Mouse (Mus musculus): ENCODE data around the gene Fzd10.

Gene Fzd10

DNA sequence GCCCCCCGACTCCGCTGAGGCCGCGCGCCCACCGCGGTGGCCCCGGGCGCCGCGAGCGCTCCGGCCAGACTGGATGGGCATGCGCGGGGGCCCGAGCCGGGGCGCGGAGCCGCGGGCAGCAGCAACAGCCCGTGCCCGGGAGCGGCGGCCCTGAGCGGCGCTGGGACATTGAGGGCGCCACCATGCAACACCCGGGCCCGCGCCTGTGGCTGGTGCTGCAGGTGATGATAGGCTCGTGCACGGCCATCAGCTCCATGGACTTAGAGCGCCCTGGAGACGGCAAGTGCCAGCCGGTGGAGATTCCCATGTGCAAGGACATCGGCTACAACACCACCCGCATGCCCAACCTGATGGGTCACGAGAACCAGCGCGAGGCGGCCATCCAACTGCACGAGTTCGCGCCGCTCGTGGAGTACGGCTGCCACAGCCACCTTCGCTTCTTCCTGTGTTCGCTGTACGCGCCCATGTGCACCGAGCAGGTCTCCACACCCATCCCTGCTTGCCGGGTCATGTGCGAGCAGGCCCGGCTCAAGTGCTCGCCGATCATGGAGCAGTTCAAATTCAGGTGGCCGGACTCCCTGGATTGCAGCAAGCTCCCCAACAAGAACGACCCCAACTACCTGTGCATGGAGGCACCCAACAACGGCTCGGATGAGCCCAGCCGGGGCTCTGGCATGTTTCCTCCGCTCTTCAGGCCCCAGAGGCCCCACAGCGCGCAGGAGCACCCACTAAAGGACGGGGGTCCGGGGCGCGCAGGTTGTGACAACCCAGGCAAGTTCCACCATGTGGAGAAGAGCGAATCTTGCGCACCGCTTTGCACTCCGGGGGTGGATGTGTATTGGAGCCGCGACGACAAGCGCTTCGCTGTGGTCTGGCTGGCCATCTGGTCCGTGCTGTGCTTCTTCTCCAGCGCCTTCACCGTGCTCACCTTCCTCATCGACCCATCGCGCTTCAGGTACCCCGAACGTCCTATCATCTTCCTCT, 684 bp downstream of the Fzd10 start:
- peak; percentile 31 for DNase-seq

DNA sequence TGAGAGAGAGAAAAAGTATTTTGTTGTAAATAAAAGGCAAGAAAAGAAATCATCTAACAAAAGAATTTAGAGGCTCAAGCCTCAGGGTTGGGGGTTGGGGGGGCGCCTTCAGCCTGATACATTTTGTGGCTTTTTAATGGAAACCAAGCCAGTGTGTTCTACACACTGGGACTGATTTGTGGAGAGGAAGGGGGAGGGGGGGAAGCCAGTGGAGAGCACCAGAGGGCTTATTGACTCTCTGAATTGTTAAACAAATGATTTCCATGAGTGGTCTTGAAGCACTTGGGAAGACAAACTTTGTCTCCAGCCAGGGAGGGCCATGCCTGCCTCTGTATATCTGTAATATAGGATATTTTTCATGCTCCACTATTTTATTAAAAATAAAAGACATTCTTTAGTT, 3.0 kb downstream of the Fzd10 start:
- no peak for DNase-seq

DNA sequence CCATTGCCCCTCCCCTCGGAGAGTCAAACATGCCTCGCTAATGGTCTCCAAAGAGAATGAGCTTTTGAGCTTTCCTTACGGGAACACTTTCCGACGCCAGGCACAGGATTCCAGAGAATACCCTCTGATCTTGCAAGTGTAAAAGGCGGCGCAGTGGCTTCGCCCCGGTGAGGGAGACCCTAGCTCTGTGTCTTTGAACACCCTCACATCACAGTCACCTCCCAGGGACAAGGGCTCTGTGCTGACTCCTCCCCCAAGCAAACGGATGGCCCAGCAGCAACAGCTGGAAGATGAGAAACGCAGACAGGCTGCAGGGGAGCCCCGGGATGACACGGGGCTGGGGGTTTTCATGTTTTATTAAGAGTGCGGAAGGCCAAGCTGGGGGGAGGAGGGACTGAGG, 6.0 kb downstream of the Fzd10 start:
- DNase-seq: no peak

DNA sequence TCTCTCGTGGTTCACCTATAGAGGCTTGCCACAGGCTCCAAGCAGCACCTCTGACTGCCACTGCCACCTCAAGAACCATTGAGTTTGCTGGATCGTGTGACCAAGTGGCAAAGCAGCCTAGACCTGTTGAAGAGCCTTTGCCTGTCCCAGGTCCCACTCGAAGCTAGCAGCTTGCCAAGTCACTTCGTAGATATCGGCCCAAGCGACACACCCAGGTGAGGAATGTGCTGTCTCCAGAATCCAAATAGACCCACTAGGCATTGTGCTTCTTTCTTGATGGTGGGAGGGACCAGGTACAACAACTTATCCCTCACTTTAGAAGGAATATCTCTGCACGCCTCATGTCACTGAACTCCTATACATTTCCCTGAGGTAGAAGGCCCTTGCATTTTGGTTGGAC, 8.4 kb downstream of the Fzd10 start:
- no peak for DNase-seq

DNA sequence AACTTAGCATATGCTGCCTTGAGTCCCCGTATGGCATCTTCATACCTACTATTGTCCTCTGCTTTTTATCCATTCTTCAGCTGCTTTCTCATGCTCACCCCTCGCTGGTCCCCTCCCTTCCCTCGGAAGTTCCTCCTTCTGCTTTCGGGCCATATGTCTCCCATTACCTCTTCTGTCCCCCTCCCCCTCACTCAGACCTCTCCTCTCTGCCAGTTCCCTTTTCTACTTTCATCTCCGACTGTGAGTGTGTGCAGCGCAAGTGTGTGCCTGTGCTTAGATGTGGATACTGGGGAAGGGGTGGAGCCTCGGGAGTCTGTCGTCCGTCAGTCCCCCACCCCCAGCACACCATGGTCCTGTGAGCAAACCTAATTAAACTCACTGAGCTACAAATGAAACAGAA, 17.0 kb downstream of the Fzd10 start:
- DNase-seq: peak; percentile 31

DNA sequence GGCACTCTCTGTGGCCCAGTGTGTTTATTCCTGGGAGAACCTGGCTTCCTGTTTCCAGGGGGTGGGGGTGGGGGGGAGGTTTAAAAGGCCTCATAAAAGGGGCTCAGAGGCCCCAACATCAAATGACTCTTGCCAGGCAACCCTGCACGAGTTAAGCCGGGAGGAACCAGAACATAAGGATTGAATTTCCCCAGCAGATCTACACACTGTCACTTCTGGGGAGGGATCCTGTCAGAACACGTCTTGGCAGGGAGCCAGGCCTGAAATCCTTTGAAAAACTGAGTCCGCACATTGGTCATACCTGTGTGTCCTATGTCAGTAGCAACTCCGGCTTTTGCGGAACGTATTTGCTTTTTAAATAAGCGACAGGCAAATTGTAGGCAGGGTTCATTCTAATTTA, 19.3 kb downstream of the Fzd10 start:
- peak; percentile 57 for DNase-seq

DNA sequence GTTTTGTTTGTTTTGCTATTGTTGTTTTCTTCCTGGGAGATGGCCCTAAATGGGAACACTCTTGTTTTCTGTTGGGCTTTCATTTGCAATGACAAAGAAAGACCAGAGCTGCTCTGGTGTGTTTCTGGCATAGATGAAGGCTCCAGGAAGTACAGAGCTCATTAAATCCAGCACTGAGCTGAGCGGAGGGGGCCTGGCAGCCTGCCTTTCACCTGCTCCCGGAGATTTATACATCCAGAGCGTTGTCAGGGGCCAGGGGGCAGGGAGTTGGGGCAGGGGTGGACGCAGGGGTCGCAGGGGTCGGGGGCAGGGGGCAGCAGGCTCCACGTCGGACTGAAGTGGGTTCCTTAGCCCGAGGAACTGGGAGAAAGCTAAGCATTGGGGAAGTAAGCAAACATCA, 19.8 kb downstream of the Fzd10 start:
- DNase-seq: peak; percentile 47

DNA sequence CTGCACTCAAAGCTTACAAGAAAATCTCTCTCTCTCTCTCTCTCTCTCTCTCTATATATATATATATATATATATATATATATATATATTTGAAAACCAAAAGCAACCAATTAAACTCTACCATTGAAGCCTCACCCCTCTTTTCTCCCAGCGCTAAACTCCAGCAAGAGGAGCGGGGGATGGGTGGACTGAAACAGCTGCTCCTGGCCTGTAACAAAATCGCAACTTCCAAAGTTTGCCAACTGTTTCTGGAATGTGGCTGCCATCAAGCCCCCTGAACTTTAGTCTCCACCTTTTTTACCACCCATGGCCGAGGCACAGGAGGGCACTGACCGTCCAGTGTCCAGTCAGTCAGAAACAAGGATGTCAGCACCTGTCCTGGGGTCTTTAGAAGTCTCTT, 27.1 kb downstream of the Fzd10 start:
- DNase-seq: no peak

DNA sequence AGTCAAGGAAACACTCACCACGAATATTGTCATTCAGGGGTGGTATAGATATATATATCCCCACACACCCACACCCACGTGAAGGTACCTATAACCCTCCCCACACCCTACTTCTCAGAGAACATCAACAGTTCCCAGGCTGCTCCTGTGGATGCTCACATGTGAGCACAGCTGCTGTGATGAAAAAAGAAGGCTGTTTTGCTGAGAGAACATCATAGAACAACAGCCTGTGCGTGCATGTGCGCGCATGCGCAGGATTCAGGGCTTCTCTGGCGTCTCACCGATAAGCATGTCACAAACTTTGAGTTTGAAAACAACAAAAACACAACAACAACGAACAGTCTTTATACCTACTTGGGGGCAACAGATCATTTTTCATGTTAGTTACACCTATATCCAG, 36.0 kb downstream of the Fzd10 start:
- no peak for DNase-seq

DNA sequence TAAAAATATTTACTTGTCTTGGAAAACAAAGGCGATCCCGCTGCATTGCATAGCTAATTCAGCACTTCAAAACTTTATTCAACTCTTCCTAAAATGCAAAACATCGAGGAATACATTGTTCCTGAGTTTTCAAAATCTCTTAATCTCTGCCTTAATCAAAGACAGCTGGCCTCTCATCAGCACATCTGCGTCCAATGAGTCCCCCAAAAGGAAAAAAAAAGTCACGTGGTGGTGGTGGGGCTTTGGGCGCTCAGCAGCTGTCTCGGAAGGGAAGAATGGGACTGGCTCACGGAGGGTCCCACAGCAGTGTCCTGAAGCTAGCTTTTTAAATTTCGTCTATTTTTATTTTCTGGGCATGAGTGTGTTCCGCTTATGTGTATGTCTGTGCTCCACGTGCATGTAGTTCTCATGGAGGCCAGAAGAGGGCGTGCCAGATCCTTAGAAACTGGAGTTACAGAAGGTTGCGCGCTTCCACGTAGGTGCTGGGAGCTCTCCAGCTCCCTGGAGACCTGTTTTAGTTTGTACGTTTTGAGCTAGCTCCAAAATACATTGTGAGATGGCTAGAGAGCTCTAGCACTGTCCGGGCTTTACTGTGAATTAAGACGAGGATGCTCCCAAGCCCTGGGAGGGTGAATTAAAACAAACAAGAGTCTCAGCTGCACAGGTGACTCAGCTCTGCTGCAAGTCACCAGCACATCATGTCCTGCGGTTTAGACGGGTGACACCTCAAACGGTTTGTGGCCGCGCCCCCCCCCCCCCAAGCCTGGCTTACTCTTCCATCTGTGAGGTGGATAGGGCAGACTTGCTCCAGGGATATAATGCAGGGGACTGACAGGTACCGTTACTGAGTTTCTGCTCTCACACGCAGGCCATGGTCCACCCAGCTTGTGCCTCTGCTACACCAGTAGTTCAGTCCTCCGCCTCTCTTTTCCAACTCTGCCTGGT, 36.7 kb downstream of the Fzd10 start:
- DNase-seq: no peak

DNA sequence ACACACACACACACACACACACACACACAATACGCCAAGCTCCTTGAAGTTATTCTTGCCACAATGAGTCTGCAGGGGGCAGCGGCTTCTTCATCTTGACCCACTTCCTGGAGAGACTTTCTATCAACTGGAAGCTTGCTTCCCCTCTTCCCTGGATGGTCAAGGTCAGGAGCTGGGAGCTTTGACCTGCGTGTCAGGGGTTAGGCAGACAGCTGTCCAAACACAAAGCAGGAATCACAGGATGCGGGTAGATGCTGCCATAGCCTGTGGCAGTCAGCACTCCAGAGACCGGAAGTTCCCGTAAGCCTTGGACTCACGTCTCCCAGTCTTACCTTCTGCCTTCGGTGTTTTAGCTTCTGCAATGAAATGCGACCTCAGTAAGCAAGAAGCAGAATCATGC, 38.1 kb downstream of the Fzd10 start:
- DNase-seq: no peak

DNA sequence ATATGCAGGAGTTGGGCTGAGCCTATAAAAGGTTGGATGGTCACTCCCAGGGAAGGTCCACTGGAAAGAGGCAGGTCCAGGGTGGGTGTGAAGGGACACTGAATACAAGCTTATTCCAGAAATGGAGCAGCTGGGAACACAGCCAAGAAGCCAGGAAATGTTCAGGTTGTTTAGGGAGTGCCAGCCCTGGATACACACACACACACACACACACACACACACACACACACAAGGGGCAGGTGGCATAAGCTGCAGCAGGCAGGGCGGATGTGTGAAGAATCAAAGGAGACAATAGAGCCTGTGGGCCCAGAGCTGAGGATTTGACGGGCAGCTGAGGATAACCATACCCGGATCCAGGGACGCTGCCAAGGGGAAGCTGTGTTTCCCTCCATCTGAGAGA, 42.4 kb downstream of the Fzd10 start:
- DNase-seq: no peak

DNA sequence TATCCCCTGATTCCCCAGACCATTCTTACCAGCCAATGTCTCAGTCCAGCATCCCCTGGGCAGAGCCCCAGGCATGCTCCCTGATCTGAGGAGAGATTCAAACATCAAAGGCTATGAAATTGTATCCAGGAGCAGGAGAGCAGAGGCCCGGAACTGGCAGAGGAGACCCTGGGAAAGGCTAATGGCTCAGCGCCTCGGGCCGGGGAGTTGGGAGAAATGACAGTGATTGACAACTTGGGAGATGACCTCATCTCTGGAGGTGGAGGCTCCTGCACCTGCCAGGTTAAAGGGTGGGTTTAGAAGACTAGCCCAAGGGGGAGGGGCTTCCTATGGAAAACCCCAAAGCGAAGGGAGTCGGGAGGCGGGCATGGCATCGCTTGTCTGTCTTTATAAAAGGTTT, 45.1 kb downstream of the Fzd10 start:
- no peak for DNase-seq

DNA sequence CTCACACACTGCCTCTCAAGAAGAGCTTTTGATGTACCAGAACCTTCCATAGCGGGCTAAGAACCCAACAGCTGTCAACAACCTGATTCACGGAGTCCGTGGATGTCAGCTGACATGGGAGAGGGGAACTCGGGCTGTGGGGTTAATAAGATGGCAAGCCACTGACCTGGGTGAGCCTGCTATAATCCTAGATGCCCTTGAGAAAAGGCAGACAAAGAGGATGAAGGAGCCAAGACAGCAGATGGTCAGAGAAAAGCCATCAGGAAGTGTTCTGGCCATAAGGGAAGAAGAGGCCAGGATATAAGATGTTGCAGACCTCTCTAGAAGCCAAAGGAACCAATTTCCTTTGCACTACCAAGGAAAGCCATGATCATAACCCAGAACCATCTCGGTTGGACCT, 45.6 kb downstream of the Fzd10 start:
- peak; percentile 63 for DNase-seq

DNA sequence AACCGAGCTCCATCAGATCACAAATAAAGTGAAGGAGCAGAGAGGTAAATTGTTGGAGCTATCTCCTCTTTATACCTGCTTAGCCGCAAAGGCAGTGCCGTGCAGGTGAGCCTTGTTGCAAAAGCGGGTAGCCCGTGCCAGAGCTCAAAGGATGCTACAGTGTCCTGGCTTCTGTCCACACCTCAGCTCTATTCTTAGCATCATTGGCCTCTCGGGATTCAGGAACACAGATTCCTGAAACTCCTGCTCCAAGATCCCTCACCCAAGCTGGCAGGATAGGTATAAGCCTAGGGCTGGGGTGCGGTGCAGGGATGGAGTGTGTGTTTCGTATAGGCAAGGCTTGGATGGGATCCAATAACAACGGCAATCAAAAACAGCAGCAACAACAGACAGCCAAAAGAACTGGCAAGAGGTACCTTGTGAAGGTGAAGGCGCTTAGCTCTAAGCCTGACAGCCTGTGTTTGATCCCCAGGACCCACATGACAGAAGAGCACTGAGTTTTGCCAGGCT, 46.6 kb downstream of the Fzd10 start:
- DNase-seq: no peak

DNA sequence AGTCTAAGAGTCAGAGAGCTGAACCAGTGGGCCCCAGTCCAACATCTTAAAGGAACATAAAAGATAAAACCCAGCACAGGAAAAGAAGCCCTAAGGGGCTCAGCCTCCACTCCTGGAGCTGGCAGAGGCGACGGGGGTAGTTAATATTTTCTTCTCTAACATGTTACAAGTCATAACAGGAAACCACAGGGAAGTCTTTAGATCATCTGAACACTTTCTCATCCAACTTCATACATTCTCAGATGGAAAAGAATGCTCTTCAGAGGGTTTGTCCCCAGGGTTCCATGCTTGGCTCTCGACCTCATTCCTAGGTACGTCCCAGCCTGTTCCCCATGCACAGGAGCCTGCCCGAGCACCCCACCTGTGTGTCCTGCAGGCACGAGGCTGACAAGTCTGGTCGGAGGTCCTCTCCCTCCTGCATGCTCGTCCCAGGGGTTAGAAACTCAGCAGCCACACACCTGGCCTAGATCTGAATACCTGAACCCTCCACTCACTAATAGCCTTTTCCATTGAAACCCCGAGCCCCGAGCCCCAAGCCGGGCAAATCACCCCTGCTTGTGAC, 48.8 kb downstream of the Fzd10 start:
- no peak for DNase-seq
